Mouse (Mus musculus) midbrain, embryonic 16.5 days (tissue): ENCODE measurements at regions not wholly inside any gene's neighbourhood (a gene's known extent, or its start where the extent isn't known, plus 50 kb on each side); places are given as distances from the start of the nearest gene placed in this dataset.

Experiments
- ATAC-seq: fragments of 200-750 bp; cut with Nextera tagmentation; 2 replicates; pipeline ENCODE4 v1.8.0; 2017; ENCODE audit warnings: moderate TSS enrichment
- H3K27ac ChIP-seq: fragments of 300-500 bp; sonication (generic); 2 replicates; pipeline ENCODE4 v1.5.1; 2014; ENCODE audit warnings: mild to moderate bottlenecking, low read length, mixed read lengths
- H3K27me3 ChIP-seq: fragments of 300-500 bp; sonication (generic); 2 replicates; pipeline ENCODE4 v1.6.1; 2014; ENCODE audit warnings: low read depth, low read length, mixed read lengths; ENCODE audit not compliant: control insufficient read depth, insufficient read depth
- H3K36me3 ChIP-seq: fragments of 300-500 bp; sonication (generic); 2 replicates; pipeline ENCODE4 v1.6.1; 2014; ENCODE audit warnings: mild to moderate bottlenecking, low read length, moderate library complexity, mixed read lengths; ENCODE audit not compliant: control insufficient read depth, insufficient read depth
- H3K4me1 ChIP-seq: fragments of 300-500 bp; sonication (generic); 2 replicates; pipeline ENCODE4 v1.6.1; 2014; ENCODE audit warnings: mild to moderate bottlenecking, low read length, mixed read lengths; ENCODE audit not compliant: control insufficient read depth, insufficient read depth
- H3K4me2 ChIP-seq: fragments of 300-500 bp; sonication (generic); 2 replicates; pipeline ENCODE4 v1.6.1; 2014; ENCODE audit warnings: mild to moderate bottlenecking, low read length, mixed read lengths
- H3K4me3 ChIP-seq: fragments of 300-500 bp; sonication (generic); 2 replicates; pipeline ENCODE4 v1.5.1; 2014; ENCODE audit warnings: low read depth, mild to moderate bottlenecking, low read length, moderate library complexity, mixed read lengths
- H3K9ac ChIP-seq: fragments of 300-500 bp; sonication (generic); 2 replicates; pipeline ENCODE4 v1.6.1; 2014; ENCODE audit warnings: low read depth, low read length, mixed read lengths
- H3K9me3 ChIP-seq: fragments of 300-500 bp; sonication (generic); replicated peaks from 2 replicates; pipeline ENCODE4 v1.6.1; 2014; ENCODE audit warnings: mild to moderate bottlenecking, low read length, mixed read lengths; ENCODE audit not compliant: control insufficient read depth, poor library complexity, severe bottlenecking
- WGBS: fragments of 180-500 bp; shearing (Covaris S2); extraction: QIAGEN DNeasy Blood & Tissue Kit; methylation state at CpG from one replicate; pipeline ENCODE4 v1.1.7; 2014; 5-methylcytosine and 5-hydroxymethylcytosine counted together

GRCm38 (mm10) chrX:11614237-11614636, 286.6 kb downstream of the H2al1j start:
- Histone ChIP-seq H3K4me2 (no peak overlapping the region), H3K4me1 (no peaks in the 10 kb centered on the region), H3K36me3 (no peaks in the 10 kb centered on the region), H3K27ac (no peak overlapping the region), H3K9me3 (no peaks in the 10 kb centered on the region), H3K4me3 (no peak overlapping the region), H3K27me3 (no peaks in the 10 kb centered on the region), H3K9ac (no peak overlapping the region)
- WGBS, result 42% methylated on average over 8 of the region's 8 CpGs
- no peak for ATAC-seq

DNA sequence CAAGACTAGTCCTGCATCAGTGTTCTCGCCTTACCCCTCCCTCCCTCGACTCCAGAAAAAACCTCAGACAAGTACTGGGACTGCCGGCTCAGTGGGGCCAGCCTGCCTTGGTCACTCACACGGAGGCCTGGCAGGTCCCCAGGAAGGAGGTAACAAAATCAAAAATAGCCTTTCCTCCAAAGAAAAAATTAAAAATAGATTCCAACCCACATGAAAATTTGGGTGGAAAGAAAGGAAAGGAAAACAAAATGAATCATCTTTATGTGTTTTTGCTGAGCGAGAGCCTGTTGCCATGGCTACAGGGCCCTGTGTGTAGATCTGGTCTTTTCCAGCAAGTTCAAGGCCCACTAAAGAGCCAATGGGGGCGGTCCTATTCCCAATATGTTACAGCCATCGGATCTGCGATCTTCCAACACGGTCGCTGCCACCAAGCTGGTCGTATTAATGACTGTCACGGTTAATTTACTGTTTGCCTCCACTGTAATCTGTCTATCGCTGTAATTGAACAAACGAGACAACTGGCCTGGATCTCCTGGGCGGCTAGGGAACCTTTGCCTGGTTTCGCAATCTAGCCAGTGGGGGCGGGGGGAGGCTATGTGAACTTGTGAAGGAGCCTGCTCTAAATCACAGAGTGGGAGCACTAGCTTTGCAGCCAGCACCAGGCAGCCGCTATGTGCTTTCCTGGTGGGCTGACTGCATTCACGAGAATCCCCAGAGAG, 293.6 kb downstream of the H2al1j start:
- no peak overlapping the region for H3K27ac ChIP-seq
- ATAC-seq, result 0 out of 2 replicates have a peak, but pooled peaks have one; percentile 51

GRCm38 (mm10) chrX:11626274-11626878, 298.8 kb downstream of the H2al1j start:
- Histone ChIP-seq H3K27me3 (no peaks in the 10 kb centered on the region), H3K27ac (no peak overlapping the region), H3K4me1 (peaks cover 7% of the 10 kb centered on the region; the same call in 1 of the 2 replicates), H3K4me2 (no peak overlapping the region), H3K9ac (no peak overlapping the region), H3K36me3 (no peaks in the 10 kb centered on the region), H3K4me3 (no peak overlapping the region), H3K9me3 (no peaks in the 10 kb centered on the region)
- no peak for ATAC-seq
- 25% methylated on average over 10 of the region's 10 CpGs for WGBS

More for the DNA sequence above, 293.6 kb downstream of the H2al1j start:
- no peak overlapping the region for H3K9ac ChIP-seq
- H3K4me1 ChIP-seq, result peaks cover 11% of the 10 kb centered on the region
- no peak overlapping the region for H3K4me3 ChIP-seq
- WGBS, result 36% methylated on average over 19 of the region's 19 CpGs
- no peaks in the 10 kb centered on the region for H3K36me3 ChIP-seq
- no peaks in the 10 kb centered on the region; the same call in 1 of the 2 replicates for H3K27me3 ChIP-seq
- H3K9me3 ChIP-seq, result no peaks in the 10 kb centered on the region
- H3K4me2 ChIP-seq, result peak overlapping the region; percentile 16

DNA sequence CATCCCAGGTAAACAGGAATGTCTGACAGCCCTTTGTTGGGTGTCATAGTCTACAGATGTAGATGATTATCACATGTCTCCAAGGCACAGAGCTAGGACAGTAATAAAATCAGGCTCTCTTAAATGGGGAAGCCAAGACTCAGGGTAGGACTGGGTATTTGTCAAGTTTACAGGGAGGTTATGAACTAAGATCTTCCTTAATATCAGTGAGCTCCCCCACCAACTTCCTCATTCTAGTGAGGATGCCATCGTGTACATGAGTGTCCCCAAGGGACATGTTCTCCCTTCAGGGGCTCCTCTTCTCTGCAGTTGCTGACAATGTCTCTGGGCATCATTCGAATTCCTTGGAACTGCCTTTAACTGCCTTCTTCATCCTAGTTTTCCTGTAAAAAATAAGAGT, 301.7 kb downstream of the H2al1j start:
- no peaks in the 10 kb centered on the region for H3K9me3 ChIP-seq
- H3K9ac ChIP-seq, result no peak overlapping the region
- H3K27ac ChIP-seq, result no peak overlapping the region
- H3K4me2 ChIP-seq, result no peak overlapping the region
- no peaks in the 10 kb centered on the region for H3K27me3 ChIP-seq
- 84% methylated on average over 2 of the region's 2 CpGs for WGBS
- no peaks in the 10 kb centered on the region for H3K36me3 ChIP-seq
- no peak for ATAC-seq
- H3K4me3 ChIP-seq, result no peak overlapping the region
- H3K4me1 ChIP-seq, result peaks cover 11% of the 10 kb centered on the region; the same call in 1 of the 2 replicates

GRCm38 (mm10) chrX:11629906-11630305, 302.3 kb downstream of the H2al1j start:
- no peak overlapping the region for H3K4me2 ChIP-seq
- no peaks in the 10 kb centered on the region for H3K36me3 ChIP-seq
- H3K27me3 ChIP-seq, result no peaks in the 10 kb centered on the region
- H3K9me3 ChIP-seq, result no peaks in the 10 kb centered on the region
- ATAC-seq, result no peak
- peaks cover 11% of the 10 kb centered on the region; the same call in 1 of the 2 replicates for H3K4me1 ChIP-seq
- H3K4me3 ChIP-seq, result no peak overlapping the region
- H3K9ac ChIP-seq, result no peak overlapping the region
- no peak overlapping the region for H3K27ac ChIP-seq
- WGBS, result 7% methylated on average over 1 of the region's 1 CpGs

- 18% methylated on average over 14 of the region's 14 CpGs for WGBS
These were observed 303.7 kb downstream of the H2al1j start for GRCm38 (mm10) chrX:11631186-11631913.

GRCm38 (mm10) chrX:11632011-11632410, 304.4 kb downstream of the H2al1j start:
- H3K4me2 ChIP-seq, result peak overlapping the region; percentile 40; the same call in 1 of the 2 replicates
- H3K4me3 ChIP-seq, result no peak overlapping the region
- H3K4me1 ChIP-seq, result peaks cover 11% of the 10 kb centered on the region; the same call in 1 of the 2 replicates
- no peaks in the 10 kb centered on the region for H3K27me3 ChIP-seq
- 0 out of 2 replicates have a peak, but pooled peaks have one; percentile 32 for ATAC-seq
- no peaks in the 10 kb centered on the region for H3K9me3 ChIP-seq
- H3K36me3 ChIP-seq, result no peaks in the 10 kb centered on the region
- no peak overlapping the region for H3K9ac ChIP-seq
- H3K27ac ChIP-seq, result peak overlapping the region; percentile 52
- WGBS, result 11% methylated on average over 14 of the region's 14 CpGs

More at GRCm38 (mm10) chrX:11631186-11631913, 303.7 kb downstream of the H2al1j start:
- peaks cover 11% of the 10 kb centered on the region; the same call in 1 of the 2 replicates for H3K4me1 ChIP-seq
- H3K9ac ChIP-seq, result no peak overlapping the region
- H3K27ac ChIP-seq, result peak overlapping the region; percentile 52
- no peaks in the 10 kb centered on the region for H3K9me3 ChIP-seq
- H3K36me3 ChIP-seq, result no peaks in the 10 kb centered on the region
- H3K4me3 ChIP-seq, result no peak overlapping the region
- H3K27me3 ChIP-seq, result no peaks in the 10 kb centered on the region
- H3K4me2 ChIP-seq, result peak overlapping the region; percentile 40; the same call in 1 of the 2 replicates
- ATAC-seq, result peak; percentile 66; the same call in 1 of the 2 replicates

DNA sequence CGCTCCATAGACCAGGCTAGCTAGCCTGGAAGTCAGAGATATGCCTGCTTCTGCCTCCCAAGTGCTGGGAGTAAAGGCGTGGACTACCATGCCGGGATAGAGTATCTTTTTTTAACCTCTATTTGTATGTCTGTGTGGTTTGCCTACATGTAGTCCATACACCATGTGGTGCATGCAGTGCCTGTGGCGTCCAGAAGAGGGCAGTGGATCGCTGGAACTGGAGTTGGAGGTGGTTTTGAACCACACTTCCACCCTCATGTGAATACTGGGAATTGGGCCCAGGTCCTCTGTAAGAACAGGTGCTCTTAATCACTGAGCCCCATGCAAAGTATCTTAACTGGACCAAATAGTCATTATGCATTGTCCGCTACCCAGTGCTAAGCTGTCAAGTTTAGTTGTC, 306.2 kb downstream of the H2al1j start:
- Histone ChIP-seq H3K27me3 (no peaks in the 10 kb centered on the region), H3K4me3 (no peak overlapping the region), H3K9me3 (no peaks in the 10 kb centered on the region), H3K9ac (no peak overlapping the region), H3K4me1 (peaks cover 11% of the 10 kb centered on the region; the same call in 1 of the 2 replicates), H3K4me2 (no peak overlapping the region), H3K36me3 (no peaks in the 10 kb centered on the region), H3K27ac (no peak overlapping the region)
- WGBS, result 66% methylated on average over 6 of the region's 6 CpGs
- ATAC-seq, result no peak
